Mouse (Mus musculus) splenic B cell, adult 2 months (primary cell): ENCODE results near the gene Tmem243.
"Not testable (repeated sequence)": the region's sequence is repeated elsewhere in the genome, so short reads cannot be mapped to it uniquely, and the experiment has no call there.

Experiments used
- DNase-seq: peaks from one replicate; pipeline ENCODE4 v3.0.0-alpha.2; 2011; ENCODE audit warnings: low read depth, low spot score
- H3K27me3 ChIP-seq: 2 replicates; pipeline ENCODE4 v1.6.1; 2012; ENCODE audit warnings: mild to moderate bottlenecking, low read length, moderate library complexity, mixed read lengths; ENCODE audit not compliant: control insufficient read depth, poor library complexity, insufficient read depth, severe bottlenecking
- H3K36me3 ChIP-seq: 2 replicates; pipeline ENCODE4 v1.6.1; 2012; ENCODE audit warnings: mild to moderate bottlenecking, low read length, moderate library complexity, mixed read lengths; ENCODE audit not compliant: control insufficient read depth, poor library complexity, insufficient read depth, severe bottlenecking

The Tmem243 gene

GRCm38 (mm10) chr5:9135588-9135987, 35.1 kb downstream of the Tmem243 start:
- Histone ChIP-seq H3K27me3 (no peaks in the 10 kb centered on the region), H3K36me3 (peaks cover 11% of the 10 kb centered on the region)
- DNase-seq: no peak

GRCm38 (mm10) chr5:9140724-9141123, 40.3 kb downstream of the Tmem243 start:
- H3K36me3 ChIP-seq: peaks cover 8% of the 10 kb centered on the region; the same call in 1 of the 2 replicates

GRCm38 (mm10) chr5:9142376-9142775, 41.9 kb downstream of the Tmem243 start:
- Histone ChIP-seq H3K27me3 (no peaks in the 10 kb centered on the region), H3K36me3 (peaks cover 6% of the 10 kb centered on the region; the same call in 1 of the 2 replicates)
- no peak for DNase-seq

More at GRCm38 (mm10) chr5:9140724-9141123, 40.3 kb downstream of the Tmem243 start:
- DNase-seq: no peak
- H3K27me3 ChIP-seq: no peaks in the 10 kb centered on the region

- H3K36me3 ChIP-seq: no peaks in the 10 kb centered on the region
- DNase-seq: no peak
- H3K27me3 ChIP-seq: no peaks in the 10 kb centered on the region
These were observed 48.9 kb downstream of the Tmem243 start for GRCm38 (mm10) chr5:9149273-9149850.

GRCm38 (mm10) chr5:9156746-9157145, 56.3 kb downstream of the Tmem243 start:
- Histone ChIP-seq H3K27me3 (no peaks in the 10 kb centered on the region), H3K36me3 (0 out of 2 replicates have a peak, but pooled peaks cover 4% of the 10 kb centered on the region)
- DNase-seq: no peak

DNA sequence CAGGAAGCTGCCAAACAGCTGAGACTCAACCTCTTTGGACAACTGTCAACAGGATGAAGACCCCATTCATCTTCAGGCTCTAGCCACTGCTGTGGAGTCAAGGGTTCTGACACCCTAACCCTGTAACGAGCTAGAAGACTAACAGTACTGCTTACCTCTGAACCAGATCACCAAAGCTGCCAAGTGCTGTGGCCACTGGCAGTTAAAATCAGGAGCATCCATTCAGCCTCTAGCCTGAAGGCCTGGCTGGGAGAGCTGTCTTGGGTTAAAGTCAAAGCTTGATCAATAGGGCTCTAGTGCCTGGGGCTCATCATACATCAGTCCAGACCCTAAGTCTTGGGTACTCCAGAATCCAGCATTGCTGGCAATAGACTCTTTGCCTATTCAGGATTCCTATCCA, 56.9 kb downstream of the Tmem243 start:
- no peak for DNase-seq
- H3K27me3 ChIP-seq: no peaks in the 10 kb centered on the region
- 0 out of 2 replicates have a peak, but pooled peaks cover 4% of the 10 kb centered on the region for H3K36me3 ChIP-seq

- H3K27me3 ChIP-seq: no peaks in the 10 kb centered on the region
- H3K36me3 ChIP-seq: 0 out of 2 replicates have a peak, but pooled peaks cover 4% of the 10 kb centered on the region
- peak; percentile 33 for DNase-seq
These were observed 60.5 kb downstream of the Tmem243 start for GRCm38 (mm10) chr5:9160831-9161455.

GRCm38 (mm10) chr5:9161456-9162041, 61.1 kb downstream of the Tmem243 start, which contains the start of gene Dmtf1:
Gene Dmtf1, minus strand, starts transcription at chr5:9161776.
- DNase-seq: peak; percentile 96
- H3K27me3 ChIP-seq: no peaks in the 10 kb centered on the region
- 0 out of 2 replicates have a peak, but pooled peaks cover 4% of the 10 kb centered on the region for H3K36me3 ChIP-seq

DNA sequence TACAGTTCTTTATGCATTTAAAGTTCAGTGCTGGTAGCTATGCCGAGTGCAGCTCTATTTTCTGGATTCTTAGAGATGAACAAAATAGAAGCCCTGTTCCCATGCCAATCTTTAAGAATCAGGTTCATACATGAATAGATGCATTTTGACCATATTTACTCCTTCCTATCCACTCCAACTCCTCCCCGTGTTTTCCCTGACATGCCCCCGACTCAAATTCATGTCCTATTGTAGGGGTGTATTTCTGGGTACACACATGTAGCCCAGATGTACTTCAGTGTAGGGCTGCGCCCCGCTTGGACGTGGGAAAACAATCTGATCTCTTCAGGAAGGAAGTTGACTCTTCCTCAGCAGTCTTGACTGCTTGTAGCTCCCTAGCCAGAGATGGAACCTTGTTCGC, 61.6 kb downstream of the Tmem243 start:
- DNase-seq: no peak
- H3K27me3 ChIP-seq: no peaks in the 10 kb centered on the region

DNA sequence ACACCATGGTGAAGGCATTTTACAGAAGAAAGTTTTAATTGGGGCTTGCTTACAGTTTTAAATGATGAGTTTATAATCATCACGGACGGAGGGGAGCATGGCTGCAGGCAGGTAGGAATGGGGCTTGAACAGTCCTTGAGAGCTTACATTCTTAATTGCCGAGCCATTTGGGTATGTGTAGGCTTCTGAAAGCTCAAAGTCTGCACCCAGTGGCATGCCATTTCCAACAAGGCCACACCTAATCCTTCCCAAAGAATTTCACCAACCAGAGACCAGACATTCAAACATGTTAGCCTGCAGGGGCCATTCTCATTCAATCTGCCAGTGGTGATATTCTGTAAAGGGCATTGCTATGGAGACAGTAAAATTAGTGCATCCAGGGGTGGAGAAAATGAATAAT, 62.9 kb downstream of the Tmem243 start:
- no peaks in the 10 kb centered on the region for H3K36me3 ChIP-seq

More for the DNA sequence above, 61.6 kb downstream of the Tmem243 start:
- H3K36me3 ChIP-seq: no peaks in the 10 kb centered on the region

GRCm38 (mm10) chr5:9165151-9165550, 64.7 kb downstream of the Tmem243 start:
- H3K36me3 ChIP-seq, DNase-seq: not testable (repeated sequence)

More for the DNA sequence above, 62.9 kb downstream of the Tmem243 start:
- H3K27me3 ChIP-seq: no peaks in the 10 kb centered on the region
- DNase-seq: no peak

GRCm38 (mm10) chr5:9166366-9166765, 65.9 kb downstream of the Tmem243 start:
- H3K27me3 ChIP-seq: no peaks in the 10 kb centered on the region
- no peak for DNase-seq
- H3K36me3 ChIP-seq: no peaks in the 10 kb centered on the region

More at GRCm38 (mm10) chr5:9165151-9165550, 64.7 kb downstream of the Tmem243 start:
- H3K27me3 ChIP-seq: not testable (repeated sequence)

GRCm38 (mm10) chr5:9169328-9170005, 69.0 kb downstream of the Tmem243 start:
- H3K27me3 ChIP-seq, H3K36me3 ChIP-seq: not testable (repeated sequence)
- DNase-seq: peak; percentile 60

DNA sequence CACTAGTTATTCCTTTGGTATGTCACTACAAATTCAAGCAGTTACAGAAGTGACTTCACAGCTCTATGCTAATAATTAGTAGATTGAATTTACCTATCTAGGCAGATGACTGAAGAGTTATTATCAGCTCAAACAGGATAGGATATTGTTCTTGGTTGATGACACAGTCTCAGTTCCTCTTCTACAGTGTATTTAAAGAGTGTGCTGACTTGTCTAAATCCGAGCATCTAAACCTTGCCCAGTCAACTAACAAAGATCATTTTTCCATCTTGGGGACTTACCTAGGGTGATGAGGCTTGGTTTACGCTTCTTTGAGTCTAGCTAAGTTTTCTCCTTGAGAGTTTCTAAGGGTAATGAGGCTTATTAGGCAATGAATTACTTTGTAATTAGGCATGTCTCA, 72.8 kb downstream of the Tmem243 start:
- DNase-seq: peak; percentile 70
- H3K36me3 ChIP-seq: no peaks in the 10 kb centered on the region
- H3K27me3 ChIP-seq: no peaks in the 10 kb centered on the region

- no peaks in the 10 kb centered on the region for H3K27me3 ChIP-seq
- no peak for DNase-seq
- H3K36me3 ChIP-seq: no peaks in the 10 kb centered on the region
These were observed 86.0 kb downstream of the Tmem243 start for GRCm38 (mm10) chr5:9186467-9186866.
